Mouse (Mus musculus) sigmoid colon, adult 10 weeks (tissue): ENCODE measurements around the gene Sbk1. TPM values are rescaled to one million over a fixed set of nuclear protein-coding genes. Genes with fewer than 3 reads are reported as not detected.

Source experiments
- polyA plus RNA-seq: library from polyadenylated mRNA; stranded (reverse); fragments of 350-450 nt; fragmentation: Illumina TruSeq; extraction: RNeasy Lipid Tissue Mini Kit (QIAGEN cat#74804); gene quantifications from one replicate; pipeline ENCODE4 v1.2.3, GENCODE M21; 2014; ENCODE audit warnings: low read depth, low replicate concordance

The Sbk1 gene
- polyA plus RNA-seq = 2.3 TPM

GRCm38 (mm10) chr7:126271712-126272683 is at the start of gene Sbk1:
Gene Sbk1, plus strand, starts transcription at chr7:126272619.

Other genes starting within 250 kb of the Sbk1 start
- 0.22 TPM for gene Gsg1l, start 190.2 kb upstream of the Sbk1 start, polyA plus RNA-seq
- gene Xpo6, start 72.1 kb upstream of the Sbk1 start, polyA plus RNA-seq = 40.6 TPM
- 0.38 TPM for gene Lat, start 97.0 kb downstream of the Sbk1 start, polyA plus RNA-seq
- gene Spns1, start 104.8 kb downstream of the Sbk1 start, polyA plus RNA-seq = 1.8 TPM
- gene Nfatc2ip, start 124.1 kb downstream of the Sbk1 start, polyA plus RNA-seq = 9.4 TPM
- 5.6 TPM for gene Cd19, start 142.3 kb downstream of the Sbk1 start, polyA plus RNA-seq
- 0.63 TPM for gene Rabep2, start 156.1 kb downstream of the Sbk1 start, polyA plus RNA-seq
- gene Atp2a1, start 190.5 kb downstream of the Sbk1 start, polyA plus RNA-seq = not detected
- gene Sh2b1, start 202.8 kb downstream of the Sbk1 start, polyA plus RNA-seq = 0.91 TPM
- 4.8 TPM for gene Tufm, start 214.7 kb downstream of the Sbk1 start, polyA plus RNA-seq
- 42.0 TPM for gene Atxn2l, start 230.8 kb downstream of the Sbk1 start, polyA plus RNA-seq